Mouse (Mus musculus) B cell, adult 62 days (primary cell): ENCODE results near the gene Rasgef1c. TPM values are rescaled to one million over a fixed set of nuclear protein-coding genes. Genes with fewer than 3 reads are reported as not detected.

Source experiments
- total RNA-seq: library from RNA; stranded (reverse); gene quantifications from 4 replicates; pipeline ENCODE4 v1.2.4, GENCODE M21; 2023

Gene Rasgef1c
- not detected in 4 replicates for total RNA-seq

DNA sequence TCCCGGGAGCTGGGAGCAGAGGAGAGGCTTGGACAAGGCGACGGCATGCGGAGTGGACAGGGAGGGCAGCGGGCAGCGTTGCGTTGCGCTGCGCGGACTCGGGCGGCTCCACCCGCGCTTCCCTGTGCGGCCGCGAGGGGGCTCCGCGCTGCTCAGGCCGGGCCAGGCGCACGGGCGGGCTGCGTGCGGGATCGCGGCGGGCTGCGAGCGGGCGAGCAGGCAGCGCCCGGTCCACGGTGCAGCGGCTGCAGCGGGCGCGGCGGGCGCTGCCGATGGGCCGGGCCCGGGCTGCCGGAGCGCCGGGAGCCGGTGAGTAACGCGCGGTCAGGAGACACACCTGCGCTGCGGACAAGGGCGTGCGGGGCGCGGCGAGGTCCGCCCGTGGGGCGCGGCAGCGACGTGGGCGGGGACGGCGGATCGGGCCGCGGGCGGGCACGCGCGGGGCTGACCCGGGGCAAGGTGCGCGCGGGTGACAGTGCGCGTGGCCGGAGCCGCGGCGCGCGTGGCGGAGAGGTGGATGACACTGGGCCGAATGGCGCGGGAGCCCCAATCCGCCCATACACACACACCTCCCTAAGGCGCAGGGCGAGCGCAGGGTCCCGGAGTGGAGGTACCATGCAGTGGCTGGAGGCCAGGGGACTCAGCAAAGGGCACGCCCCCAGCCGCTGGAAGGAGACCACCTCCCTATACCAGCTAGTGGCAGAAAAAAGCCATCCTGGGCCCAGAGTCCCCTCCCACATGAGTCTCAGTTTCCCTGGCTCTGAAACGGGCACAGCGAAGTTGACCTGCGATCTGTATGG, at the start of gene Rasgef1c:
Gene Rasgef1c (plus strand): TSS at position 177 of the 800 bp plus-strand sequence.

DNA sequence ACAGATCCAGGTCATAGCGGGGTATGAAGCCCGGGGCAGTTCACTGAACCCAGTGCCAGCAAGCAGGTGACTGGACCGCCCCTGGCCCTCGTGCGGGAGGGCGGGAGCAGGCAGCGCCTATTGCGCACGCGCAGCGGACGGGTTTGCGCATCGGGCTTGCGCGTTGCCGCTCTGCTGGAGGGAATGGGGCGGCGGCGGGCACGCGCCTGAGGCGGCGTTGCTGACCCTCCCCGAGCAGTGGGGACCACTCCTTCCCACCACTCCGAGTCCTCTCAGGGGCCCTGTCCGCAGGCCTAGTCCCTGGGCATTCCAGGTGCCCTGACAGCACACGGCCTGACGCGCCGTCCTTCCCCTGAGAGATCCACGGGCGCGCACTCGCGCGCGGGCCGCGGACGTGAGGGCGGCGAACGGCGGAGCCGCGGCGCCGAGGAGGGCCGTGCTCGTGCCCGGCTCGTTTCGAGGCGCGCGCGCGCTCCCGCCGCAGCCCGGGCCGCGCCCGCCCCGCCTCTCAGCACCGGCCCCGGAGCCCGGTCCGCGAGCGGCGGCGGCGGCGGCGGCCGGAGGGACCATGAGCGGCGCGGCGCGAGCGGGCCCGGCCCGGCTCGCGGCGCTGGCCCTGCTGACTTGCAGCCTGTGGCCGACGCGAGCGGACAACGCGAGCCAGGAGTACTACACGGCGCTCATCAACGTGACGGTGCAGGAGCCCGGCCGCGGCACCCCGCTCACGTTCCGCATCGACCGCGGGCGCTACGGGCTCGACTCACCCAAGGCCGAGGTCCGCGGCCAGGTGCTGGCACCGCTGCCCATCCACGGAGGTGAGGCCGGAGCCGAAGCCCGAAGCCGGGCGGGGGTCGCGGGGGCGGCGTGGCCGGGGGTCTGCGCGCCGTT, 123.4 kb downstream of the Rasgef1c start, which contains the start of gene Rnf130:
Gene Rnf130 (plus strand): TSS at position 514 of the 888 bp plus-strand sequence.

Other genes with a start within 250 kb of the Rasgef1c start
- gene Scgb3a1, start 238.2 kb upstream of the Rasgef1c start, total RNA-seq: not detected in 4 replicates
- gene Cnot6, start 189.1 kb upstream of the Rasgef1c start, total RNA-seq: 72.0 to 81.4 TPM (median 77.5 TPM) in 4 replicates
- 0.21 TPM in 1 of 4 replicates, not detected in the others for gene Gfpt2, start 107.7 kb upstream of the Rasgef1c start, total RNA-seq
- gene Mapk9, start 55.1 kb upstream of the Rasgef1c start, total RNA-seq: 44.6 to 48.0 TPM (median 45.6 TPM) in 4 replicates
- gene Rnf130, start 123.5 kb downstream of the Rasgef1c start, total RNA-seq: 84.9 to 102 TPM (median 90.1 TPM) in 4 replicates
- 51.4 to 62.3 TPM (median 56.0 TPM) in 4 replicates for gene Tbc1d9b, start 229.6 kb downstream of the Rasgef1c start, total RNA-seq